In the genomic region with DNA sequence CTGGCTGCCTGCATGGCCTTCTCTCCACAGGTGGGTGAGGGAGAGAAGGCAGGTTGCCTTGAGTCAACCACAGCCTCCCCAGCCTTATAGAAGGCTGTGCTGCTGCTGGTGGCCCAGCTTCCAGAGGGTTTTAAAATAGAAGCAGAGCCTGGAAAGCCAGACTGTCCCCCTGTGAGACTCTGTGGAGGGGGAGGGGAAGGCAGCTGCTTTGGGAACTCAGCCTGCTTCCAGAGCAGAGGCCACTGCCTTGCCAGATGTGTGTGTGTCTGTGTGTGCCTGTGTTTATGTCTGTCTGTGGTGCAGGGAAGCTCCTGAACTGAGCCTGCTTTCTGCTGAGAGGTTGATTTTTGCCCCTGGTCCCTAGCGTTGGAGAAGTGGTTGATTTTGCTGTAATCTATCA, we compare ENCODE assay signal across 7 mouse cellular contexts. TPM values are rescaled to one million over a fixed set of nuclear protein-coding genes. Genes with fewer than 3 reads are reported as not detected.
DNase-seq lines count a peak whose midpoint lies in the region; ATAC-seq and TF ChIP-seq lines count a peak whose summit lies in the region.

No protein-coding gene starts in this region.

- H3K4me1 ChIP-seq in midbrain, embryonic 12.5 days: peaks cover 31% of the 10 kb centered on the region
- peaks cover 26% of the 10 kb centered on the region for H3K4me1 ChIP-seq in midbrain, embryonic 16.5 days (ENCODE audit: control insufficient read depth, insufficient read depth, low read length)
- peaks cover 8% of the 10 kb centered on the region for H3K4me1 ChIP-seq in lung, postnatal 0 days (ENCODE audit: insufficient read depth, low read depth, low read length)

- H3K9ac ChIP-seq in midbrain, embryonic 12.5 days (replicated peaks): 0 out of 2 replicates have a peak overlapping the region, but pooled peaks have one; percentile 31
- no peak overlapping the region for H3K9ac ChIP-seq in midbrain, embryonic 16.5 days (ENCODE audit: low read depth, low read length)
- H3K9ac ChIP-seq in lung, postnatal 0 days (replicated peaks; ENCODE audit: low read depth): peak overlapping the region; percentile 29; the same call in 1 of the 2 replicates

- H3K4me3 ChIP-seq in midbrain, embryonic 12.5 days: no peak overlapping the region
- no peak overlapping the region for H3K4me3 ChIP-seq in midbrain, embryonic 16.5 days (ENCODE audit: low read depth, low read length)
- H3K4me3 ChIP-seq in lung, postnatal 0 days (ENCODE audit: low read depth, low read length): no peak overlapping the region

- no peak for ATAC-seq in midbrain, embryonic 12.5 days (ENCODE audit: low FRiP score, low read depth)
- no peak for ATAC-seq in midbrain, embryonic 16.5 days
- ATAC-seq in lung, postnatal 0 days: no peak

- H3K4me2 ChIP-seq in midbrain, embryonic 12.5 days (replicated peaks): no peak overlapping the region
- no peak overlapping the region for H3K4me2 ChIP-seq in midbrain, embryonic 16.5 days (ENCODE audit: low read length)
- no peak overlapping the region for H3K4me2 ChIP-seq in lung, postnatal 0 days (replicated peaks; ENCODE audit: low read depth, low read length)

- peak; percentile 46 to 48 for DNase-seq in frontal cortex, postnatal 10 days (ENCODE audit: low spot score in 2 of 2)
- peak; percentile 83 for DNase-seq in heart, postnatal 4 days
- peak; percentile 50 for DNase-seq in lung, postnatal 0 days (ENCODE audit: low spot score)
- no peak for DNase-seq in thymus, postnatal 10 days (ENCODE audit: low spot score in 2 of 2)
- no peak for DNase-seq in Muller cell, postnatal 12 days (ENCODE audit: inconsistent ontology term)

- no peaks in the 10 kb centered on the region for H3K36me3 ChIP-seq in midbrain, embryonic 12.5 days
- no peaks in the 10 kb centered on the region for H3K36me3 ChIP-seq in midbrain, embryonic 16.5 days (ENCODE audit: control insufficient read depth, insufficient read depth, low read length)
- no peaks in the 10 kb centered on the region for H3K36me3 ChIP-seq in lung, postnatal 0 days (ENCODE audit: insufficient read depth, low read length)

- no peaks in the 10 kb centered on the region for H3K9me3 ChIP-seq in midbrain, embryonic 12.5 days
- H3K9me3 ChIP-seq in midbrain, embryonic 16.5 days (replicated peaks; ENCODE audit: control insufficient read depth, low read length, poor library complexity, severe bottlenecking): no peaks in the 10 kb centered on the region
- no peaks in the 10 kb centered on the region for H3K9me3 ChIP-seq in lung, postnatal 0 days (ENCODE audit: low read length)

- no peak overlapping the region for H3K27ac ChIP-seq in midbrain, embryonic 12.5 days (replicated peaks)
- no peak overlapping the region for H3K27ac ChIP-seq in midbrain, embryonic 16.5 days (ENCODE audit: low read length)
- H3K27ac ChIP-seq in lung, postnatal 0 days (ENCODE audit: low read length): no peak overlapping the region; the same call in 1 of the 2 replicates

- no peaks in the 10 kb centered on the region for H3K27me3 ChIP-seq in midbrain, embryonic 12.5 days
- H3K27me3 ChIP-seq in midbrain, embryonic 16.5 days (ENCODE audit: control insufficient read depth, insufficient read depth, low read depth, low read length): no peaks in the 10 kb centered on the region
- H3K27me3 ChIP-seq in lung, postnatal 0 days (replicated peaks; ENCODE audit: insufficient read depth, low read length): no peaks in the 10 kb centered on the region

- TF ChIP-seq EP300 in lung, postnatal 0 days (IDR thresholded peaks at IDR 0.05): no peak

- 76% methylated on average over 1 of the region's 1 CpGs for WGBS in midbrain, embryonic 12.5 days
- WGBS in midbrain, embryonic 16.5 days: 89% methylated on average over 1 of the region's 1 CpGs
- WGBS in lung, postnatal 0 days: 37% methylated on average over 1 of the region's 1 CpGs

- TF ChIP-seq CTCF in lung, postnatal 0 days (IDR thresholded peaks at IDR 0.05): no peak

RNA-seq across cellular contexts. Expression of a gene that starts 4.5 kb away (rescaled TPM):
- 211 and 216 TPM in 2 replicates for polyA plus RNA-seq in midbrain, embryonic 12.5 days (2016; fragmentation: Nextera tagmentation; extraction: Ambion mirVana)
- 362 and 402 TPM in 2 replicates for polyA plus RNA-seq in midbrain, embryonic 16.5 days (2015; fragmentation: Nextera tagmentation; extraction: Ambion mirVana)
- 100 to 1,000 TPM; 785 to 812 TPM for total RNA-seq in heart, postnatal 4 days (2021)
- 127 and 140 TPM in 2 replicates for polyA plus RNA-seq in lung, postnatal 0 days (2015; fragmentation: Nextera tagmentation; extraction: Ambion mirVana)

RNA-seq across cellular contexts. Expression of a gene that starts 31.1 kb away (rescaled TPM):
- 154 TPM in 2 replicates for polyA plus RNA-seq in midbrain, embryonic 12.5 days (2016; fragmentation: Nextera tagmentation; extraction: Ambion mirVana)
- polyA plus RNA-seq in midbrain, embryonic 16.5 days (2015; fragmentation: Nextera tagmentation; extraction: Ambion mirVana): 130 and 138 TPM in 2 replicates
- 100 to 1,000 TPM; 113 to 116 TPM for total RNA-seq in heart, postnatal 4 days (2021)
- polyA plus RNA-seq in lung, postnatal 0 days (2015; fragmentation: Nextera tagmentation; extraction: Ambion mirVana): 151 and 155 TPM in 2 replicates

Comparison
In these comparisons a context has a peak if more than half of its experiments do, and no peak if none do; other contexts are left out.
1. DNase-seq: peak in frontal cortex, postnatal 10 days (2 of 2), heart, postnatal 4 days (single experiment) and lung, postnatal 0 days (single experiment); none in thymus, postnatal 10 days (0 of 2) and Muller cell, postnatal 12 days (single experiment).